Mouse (Mus musculus) liver, embryonic 16.5 days (tissue): ENCODE measurements at regions not wholly inside any gene's neighbourhood (a gene's known extent, or its start where the extent isn't known, plus 50 kb on each side); places are given as distances from the start of the nearest gene placed in this dataset.

Source experiments
- ATAC-seq: fragments of 200-750 bp; cut with Nextera tagmentation; 2 replicates; pipeline ENCODE4 v1.8.0; 2017; ENCODE audit warnings: low read depth, mild to moderate bottlenecking, moderate number of reproducible peaks, moderate library complexity
- H3K27ac ChIP-seq: fragments of 300-500 bp; sonication (generic); 2 replicates; pipeline ENCODE4 v1.5.1; 2014; ENCODE audit warnings: mild to moderate bottlenecking, low read length
- H3K27me3 ChIP-seq: fragments of 300-500 bp; sonication (generic); 2 replicates; pipeline ENCODE4 v1.6.1; 2014; ENCODE audit warnings: low read depth, low read length, mixed read lengths; ENCODE audit not compliant: control insufficient read depth, insufficient read depth
- H3K36me3 ChIP-seq: fragments of 300-500 bp; sonication (generic); 2 replicates; pipeline ENCODE4 v1.6.1; 2014; ENCODE audit warnings: mild to moderate bottlenecking; ENCODE audit not compliant: control insufficient read depth, insufficient read depth
- H3K4me1 ChIP-seq: fragments of 300-500 bp; sonication (generic); 2 replicates; pipeline ENCODE4 v1.6.1; 2014; ENCODE audit warnings: low read depth, low read length, mixed read lengths; ENCODE audit not compliant: control insufficient read depth
- H3K4me2 ChIP-seq: fragments of 300-500 bp; sonication (generic); 2 replicates; pipeline ENCODE4 v1.6.1; 2014; ENCODE audit warnings: low read depth, low read length, mixed read lengths
- H3K4me3 ChIP-seq: fragments of 300-500 bp; sonication (generic); 2 replicates; pipeline ENCODE4 v1.5.1; 2014; ENCODE audit warnings: low read depth, mild to moderate bottlenecking, low read length
- H3K9ac ChIP-seq: fragments of 300-500 bp; sonication (generic); 2 replicates; pipeline ENCODE4 v1.6.1; 2014; ENCODE audit warnings: low read depth, low read length
- H3K9me3 ChIP-seq: fragments of 300-500 bp; sonication (generic); replicated peaks from 2 replicates; pipeline ENCODE4 v1.6.1; 2016; ENCODE audit warnings: low read length; ENCODE audit not compliant: control insufficient read depth
- whole genome bisulfite sequencing: fragments of 180-500 bp; shearing (Covaris S2); extraction: QIAGEN DNeasy Blood & Tissue Kit; methylation state at CpG from one replicate; pipeline ENCODE4 v1.1.7; 2014; ENCODE audit not compliant: insufficient replicate concordance; 5-methylcytosine and 5-hydroxymethylcytosine counted together

- H3K27ac ChIP-seq = no peak overlapping the region
- no peaks in the 10 kb centered on the region for H3K9me3 ChIP-seq
- H3K4me2 ChIP-seq = no peak overlapping the region
- H3K4me3 ChIP-seq = no peak overlapping the region
- H3K27me3 ChIP-seq = no peaks in the 10 kb centered on the region
- ATAC-seq = no peak
- WGBS = 21% methylated on average over 4 of the region's 4 CpGs
- H3K4me1 ChIP-seq = no peaks in the 10 kb centered on the region
- H3K36me3 ChIP-seq = no peaks in the 10 kb centered on the region
- no peak overlapping the region for H3K9ac ChIP-seq
Measured at GRCm38 (mm10) chr7:73222237-73222915, 152.9 kb upstream of the Rgma start.

- Histone ChIP-seq H3K9ac (no peak overlapping the region), H3K36me3 (no peaks in the 10 kb centered on the region), H3K4me2 (no peak overlapping the region), H3K27me3 (no peaks in the 10 kb centered on the region), H3K9me3 (no peaks in the 10 kb centered on the region), H3K4me3 (no peak overlapping the region), H3K4me1 (no peaks in the 10 kb centered on the region), H3K27ac (no peak overlapping the region)
- 34% methylated on average over 2 of the region's 2 CpGs for WGBS
- no peak for ATAC-seq
Measured at GRCm38 (mm10) chr7:73222929-73223512, 152.3 kb upstream of the Rgma start.

GRCm38 (mm10) chr7:73233539-73234158 lies 141.7 kb upstream of the Rgma start:
- Histone ChIP-seq H3K4me2 (no peak overlapping the region), H3K4me1 (no peaks in the 10 kb centered on the region), H3K36me3 (no peaks in the 10 kb centered on the region), H3K27me3 (no peaks in the 10 kb centered on the region), H3K27ac (no peak overlapping the region), H3K4me3 (no peak overlapping the region), H3K9me3 (no peaks in the 10 kb centered on the region), H3K9ac (no peak overlapping the region)
- no peak for ATAC-seq
- 72% methylated on average over 8 of the region's 8 CpGs for WGBS

DNA sequence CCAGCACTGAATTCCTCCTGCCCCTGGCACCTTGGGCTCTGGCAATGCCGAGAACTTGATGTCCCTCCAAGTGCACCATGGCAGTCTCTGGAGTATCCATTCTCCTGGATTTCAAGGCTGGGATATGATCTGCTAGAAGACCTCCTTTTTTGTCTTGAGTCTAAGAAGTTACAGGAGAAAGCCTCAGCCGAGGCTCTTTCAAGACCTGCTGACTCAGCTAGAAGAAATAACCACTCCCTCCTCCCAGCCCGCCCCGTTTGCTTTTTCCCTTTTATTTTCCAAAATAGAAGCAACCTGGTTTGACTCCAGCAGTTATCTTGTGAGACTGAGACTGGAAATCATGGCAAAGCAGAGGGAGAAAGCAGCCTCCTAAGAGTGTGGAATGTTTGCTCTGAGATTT lies 136.8 kb upstream of the Rgma start:
- WGBS = 25% methylated on average over 4 of the region's 4 CpGs

GRCm38 (mm10) chr7:73243591-73244355 lies 131.5 kb upstream of the Rgma start:
- no peaks in the 10 kb centered on the region for H3K27me3 ChIP-seq
- no peak overlapping the region for H3K27ac ChIP-seq
- H3K36me3 ChIP-seq = no peaks in the 10 kb centered on the region
- H3K4me1 ChIP-seq = no peaks in the 10 kb centered on the region
- H3K9ac ChIP-seq = no peak overlapping the region
- no peak overlapping the region for H3K4me3 ChIP-seq
- ATAC-seq = no peak
- 61% methylated on average over 9 of the region's 9 CpGs for WGBS
- H3K4me2 ChIP-seq = no peak overlapping the region
- H3K9me3 ChIP-seq = no peaks in the 10 kb centered on the region

More for the DNA sequence above, 136.8 kb upstream of the Rgma start:
- ATAC-seq = no peak
- no peaks in the 10 kb centered on the region for H3K4me1 ChIP-seq
- no peak overlapping the region for H3K27ac ChIP-seq
- H3K9me3 ChIP-seq = no peaks in the 10 kb centered on the region
- no peak overlapping the region for H3K4me2 ChIP-seq
- H3K9ac ChIP-seq = no peak overlapping the region
- H3K4me3 ChIP-seq = no peak overlapping the region
- no peaks in the 10 kb centered on the region for H3K36me3 ChIP-seq
- no peaks in the 10 kb centered on the region for H3K27me3 ChIP-seq

- Histone ChIP-seq H3K36me3 (no peaks in the 10 kb centered on the region), H3K4me1 (no peaks in the 10 kb centered on the region), H3K9me3 (no peaks in the 10 kb centered on the region), H3K27ac (no peak overlapping the region), H3K4me3 (no peak overlapping the region), H3K9ac (no peak overlapping the region), H3K4me2 (no peak overlapping the region), H3K27me3 (no peaks in the 10 kb centered on the region)
- WGBS = 68% methylated on average over 2 of the region's 2 CpGs
- ATAC-seq = no peak
Measured at GRCm38 (mm10) chr7:73245431-73245830, 129.9 kb upstream of the Rgma start.

- H3K4me1 ChIP-seq = no peaks in the 10 kb centered on the region
- ATAC-seq = no peak
- H3K4me2 ChIP-seq = no peak overlapping the region
- no peaks in the 10 kb centered on the region for H3K9me3 ChIP-seq
- 47% methylated on average over 8 of the region's 8 CpGs for WGBS
- H3K36me3 ChIP-seq = no peaks in the 10 kb centered on the region
- no peak overlapping the region for H3K27ac ChIP-seq
- H3K27me3 ChIP-seq = no peaks in the 10 kb centered on the region
- no peak overlapping the region for H3K4me3 ChIP-seq
- H3K9ac ChIP-seq = no peak overlapping the region
Measured at GRCm38 (mm10) chr7:73250593-73250992, 124.7 kb upstream of the Rgma start.

DNA sequence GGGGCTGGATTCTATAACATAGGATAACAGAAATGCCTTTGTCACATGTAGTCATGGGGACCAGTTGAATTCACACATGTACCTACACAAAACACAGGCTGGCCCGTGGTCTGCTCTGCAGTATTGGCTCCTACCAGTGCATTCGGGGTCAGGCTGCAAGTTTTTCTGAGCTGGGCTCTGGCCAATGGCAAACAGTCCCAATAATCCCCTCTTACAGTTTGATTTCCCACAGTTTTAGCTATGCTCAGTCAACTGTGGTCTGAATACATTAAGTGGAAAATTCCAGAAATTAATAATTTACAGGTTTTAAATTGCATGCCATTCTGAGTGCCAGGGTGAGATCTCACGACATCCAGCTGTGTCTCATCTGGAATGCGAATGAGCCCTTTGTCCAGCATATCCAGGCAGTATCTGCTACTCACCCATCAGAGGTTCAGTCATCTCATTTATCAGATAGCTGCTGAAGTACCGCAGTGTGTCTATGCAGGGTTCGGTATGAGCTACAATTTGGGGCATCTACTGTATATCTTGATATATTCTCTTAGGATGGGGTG lies 124.0 kb upstream of the Rgma start:
- Histone ChIP-seq H3K4me1 (no peaks in the 10 kb centered on the region), H3K27me3 (no peaks in the 10 kb centered on the region), H3K27ac (no peak overlapping the region), H3K36me3 (no peaks in the 10 kb centered on the region), H3K4me3 (no peak overlapping the region), H3K9me3 (no peaks in the 10 kb centered on the region), H3K9ac (no peak overlapping the region), H3K4me2 (no peak overlapping the region)
- ATAC-seq = no peak
- 57% methylated on average over 6 of the region's 6 CpGs for WGBS
